Mouse (Mus musculus): ENCODE measurements around the gene Fscn2. TPM values are rescaled to one million over a fixed set of nuclear protein-coding genes. Genes with fewer than 3 reads are reported as not detected.
"Not testable (repeated sequence)": the region's sequence is repeated elsewhere in the genome, so short reads cannot be mapped to it uniquely, and the experiment has no call there.

Fscn2 gene
- total and polyA plus RNA-seq, 2 experiments from 2014 or later, result 0.29 to 2.0 TPM

DNA sequence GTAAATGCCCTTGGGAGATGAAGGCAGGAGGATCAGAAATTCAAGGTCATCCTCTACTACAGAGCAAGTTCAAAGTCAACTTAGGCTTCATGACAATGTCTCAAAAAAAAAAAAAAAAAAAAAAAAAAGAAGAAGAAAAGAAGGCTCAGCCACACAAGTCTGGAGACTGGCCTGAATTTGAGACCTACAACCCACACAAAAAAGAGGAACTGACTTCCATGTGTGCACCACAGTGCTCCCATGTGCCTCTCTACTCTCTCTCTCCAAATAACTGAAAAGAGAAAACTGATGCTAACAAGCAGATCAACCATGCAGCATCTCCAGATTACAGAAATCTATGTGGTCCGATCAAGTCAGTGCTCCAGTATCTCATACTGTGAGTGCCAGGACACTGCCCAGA lies 43.5 kb downstream of the Fscn2 start:
- Histone ChIP-seq H3K4me2 (ENCODE audit: low read depth) (no peak overlapping the region), H3K36me3 (ENCODE audit: insufficient read depth) (peaks cover 83% of the 10 kb centered on the region), H3K4me1 (ENCODE audit: insufficient read depth) (no peaks in the 10 kb centered on the region), H3K27ac (ENCODE audit: low read depth, low read length) (no peak overlapping the region), H3K27me3 (ENCODE audit: insufficient read depth, low read length) (no peaks in the 10 kb centered on the region), H3K9me3 (ENCODE audit: low read length) (no peaks in the 10 kb centered on the region), H3K9ac (no peak overlapping the region), H3K4me3 (ENCODE audit: low read depth, low read length) (no peak overlapping the region)
- TF ChIP-seq CTCF (IDR thresholded peaks at IDR 0.05; ENCODE audit: low read depth), result no peak
- ATAC-seq, result no peak
- 94% methylated on average over 1 of the region's 1 CpGs for WGBS
- DNase-seq, result no peak

DNA sequence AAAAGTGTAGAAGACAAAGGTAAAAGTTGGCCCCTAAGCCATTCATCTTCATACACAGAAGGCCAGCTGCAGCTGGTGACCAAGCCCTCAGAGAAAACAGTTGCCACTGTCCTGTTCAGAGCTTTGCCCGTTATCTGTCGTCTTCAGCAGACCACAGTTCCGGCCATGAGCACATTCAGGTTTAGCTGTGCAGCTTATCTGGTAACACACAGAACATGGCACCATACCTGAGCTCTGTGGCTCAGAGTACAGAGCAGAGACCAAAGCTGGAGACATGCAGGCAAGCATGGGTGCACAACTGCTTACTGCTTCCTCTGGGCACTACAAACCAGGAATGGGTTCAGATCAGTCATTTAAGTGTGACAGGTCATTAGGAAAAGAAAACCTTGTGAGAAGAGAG lies 44.5 kb downstream of the Fscn2 start:
- WGBS, result 97% methylated on average over 3 of the region's 3 CpGs
- Histone ChIP-seq H3K36me3 (ENCODE audit: insufficient read depth) (peaks cover 83% of the 10 kb centered on the region), H3K9ac (no peak overlapping the region), H3K27ac (ENCODE audit: low read depth, low read length) (no peak overlapping the region), H3K4me1 (ENCODE audit: insufficient read depth) (no peaks in the 10 kb centered on the region), H3K9me3 (ENCODE audit: low read length) (no peaks in the 10 kb centered on the region), H3K27me3 (ENCODE audit: insufficient read depth, low read length) (no peaks in the 10 kb centered on the region), H3K4me3 (ENCODE audit: low read depth, low read length) (no peak overlapping the region), H3K4me2 (ENCODE audit: low read depth) (no peak overlapping the region)
- TF ChIP-seq CTCF (IDR thresholded peaks at IDR 0.05; ENCODE audit: low read depth), result no peak
- no peak for DNase-seq
- ATAC-seq, result no peak

DNA sequence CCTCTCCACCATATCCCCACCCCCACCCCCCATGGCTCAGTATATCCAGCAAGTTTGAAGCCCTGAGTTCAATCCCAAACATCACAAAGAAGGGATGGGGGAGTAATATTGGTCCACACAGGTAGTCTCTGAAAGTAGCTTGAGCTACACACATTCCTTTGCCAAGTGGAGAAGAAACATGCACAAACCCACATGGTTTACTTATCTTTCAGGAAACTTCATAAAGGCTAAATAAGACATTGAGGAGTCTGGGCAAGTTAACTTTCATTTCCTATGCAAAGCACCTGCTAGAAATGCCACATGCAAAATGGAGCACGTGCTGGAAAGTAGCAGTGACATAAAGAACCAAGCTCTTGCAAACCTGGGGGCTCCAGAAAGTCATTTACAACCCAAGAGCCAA lies 45.1 kb downstream of the Fscn2 start:
- WGBS, result 82% methylated on average over 1 of the region's 1 CpGs
- Histone ChIP-seq H3K9ac (no peak overlapping the region), H3K9me3 (ENCODE audit: low read length) (no peaks in the 10 kb centered on the region), H3K4me3 (ENCODE audit: low read depth, low read length) (no peak overlapping the region), H3K4me1 (ENCODE audit: insufficient read depth) (no peaks in the 10 kb centered on the region), H3K4me2 (ENCODE audit: low read depth) (no peak overlapping the region), H3K36me3 (ENCODE audit: insufficient read depth) (peaks cover 83% of the 10 kb centered on the region), H3K27me3 (ENCODE audit: insufficient read depth, low read length) (no peaks in the 10 kb centered on the region), H3K27ac (ENCODE audit: low read depth, low read length) (no peak overlapping the region)
- ATAC-seq (no peak), DNase-seq (no peak)
- TF ChIP-seq CTCF (IDR thresholded peaks at IDR 0.05; ENCODE audit: low read depth), result no peak

DNA sequence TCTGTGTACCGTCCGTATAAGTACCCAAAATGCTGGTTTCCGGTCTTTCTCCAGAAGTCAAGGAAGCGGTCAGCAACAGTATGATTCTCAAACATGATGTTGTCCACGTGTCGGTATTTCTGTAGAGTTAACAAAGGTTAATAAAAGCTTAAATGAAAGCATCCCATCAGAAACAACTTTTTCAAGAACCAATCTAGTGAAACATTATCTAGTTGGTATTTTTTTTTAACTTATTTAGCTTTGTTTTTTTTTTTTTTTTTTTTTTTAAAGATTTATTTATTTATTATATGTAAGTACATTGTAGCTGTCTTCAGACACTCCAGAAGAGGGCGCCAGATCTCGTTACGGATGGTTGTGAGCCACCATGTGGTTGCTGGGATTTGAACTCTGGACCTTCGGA lies 52.3 kb downstream of the Fscn2 start:
- H3K9me3 ChIP-seq (ENCODE audit: low read length); H3K4me2 ChIP-seq (ENCODE audit: low read depth); H3K9ac ChIP-seq; ATAC-seq; DNase-seq; H3K27me3 ChIP-seq (ENCODE audit: insufficient read depth, low read length); H3K4me3 ChIP-seq (ENCODE audit: low read depth, low read length); H3K4me1 ChIP-seq (ENCODE audit: insufficient read depth); H3K27ac ChIP-seq (ENCODE audit: low read depth, low read length): not testable (repeated sequence)
- 95% methylated on average over 7 of the region's 10 CpGs for WGBS
- peaks cover 82% of the 10 kb centered on the region for H3K36me3 ChIP-seq (ENCODE audit: insufficient read depth)

Small RNA genes within 50 kb of the gene (microRNA-seq; reads per million reads assigned to microRNA genes)
- 0 reads per million in 2 experiments for gene Gm23419
- 3.9 to 4.3 reads per million in 2 experiments for gene Mir6935

Other genes with a start within 250 kb of the Fscn2 start
- gene Slc38a10, start 210.2 kb upstream of the Fscn2 start, total RNA-seq (2014; rRNA removed), result 114 and 147 TPM in 2 replicates
- gene Slc38a10, start 210.2 kb upstream of the Fscn2 start, polyA plus RNA-seq (2015; fragmentation: Nextera tagmentation; extraction: Ambion mirVana), result 90.4 and 97.0 TPM in 2 replicates
- gene Bahcc1, start 128.6 kb upstream of the Fscn2 start, total RNA-seq (2014; rRNA removed), result 19.3 and 26.5 TPM in 2 replicates
- 3.9 and 6.5 TPM in 2 replicates for gene Bahcc1, start 128.6 kb upstream of the Fscn2 start, polyA plus RNA-seq (2015; fragmentation: Nextera tagmentation; extraction: Ambion mirVana)
- gene Actg1, start 13.0 kb upstream of the Fscn2 start, total RNA-seq (2014; rRNA removed), result 2,455 and 2,516 TPM in 2 replicates
- gene Actg1, start 13.0 kb upstream of the Fscn2 start, polyA plus RNA-seq (2015; fragmentation: Nextera tagmentation; extraction: Ambion mirVana), result 4,096 and 4,381 TPM in 2 replicates
- gene Faap100, start 17.2 kb downstream of the Fscn2 start, total RNA-seq (2014; rRNA removed), result 107 and 132 TPM in 2 replicates
- gene Faap100, start 17.2 kb downstream of the Fscn2 start, polyA plus RNA-seq (2015; fragmentation: Nextera tagmentation; extraction: Ambion mirVana), result 73.4 and 97.8 TPM in 2 replicates
- 44.2 and 65.8 TPM in 2 replicates for gene Nploc4, start 76.2 kb downstream of the Fscn2 start, total RNA-seq (2014; rRNA removed)
- gene Nploc4, start 76.2 kb downstream of the Fscn2 start, polyA plus RNA-seq (2015; fragmentation: Nextera tagmentation; extraction: Ambion mirVana), result 23.1 and 28.6 TPM in 2 replicates
- not detected in 2 replicates for gene Tspan10, start 81.1 kb downstream of the Fscn2 start, total RNA-seq (2014; rRNA removed)
- not detected in 2 replicates for gene Tspan10, start 81.1 kb downstream of the Fscn2 start, polyA plus RNA-seq (2015; fragmentation: Nextera tagmentation; extraction: Ambion mirVana)
- 0.33 TPM in 1 of 2 replicates, not detected in the other for gene Pde6g, start 92.0 kb downstream of the Fscn2 start, total RNA-seq (2014; rRNA removed)
- 0.18 and 1.4 TPM in 2 replicates for gene Pde6g, start 92.0 kb downstream of the Fscn2 start, polyA plus RNA-seq (2015; fragmentation: Nextera tagmentation; extraction: Ambion mirVana)
- gene Oxld1, start 96.5 kb downstream of the Fscn2 start, total RNA-seq (2014; rRNA removed), result 9.9 and 15.2 TPM in 2 replicates
- 12.7 and 13.8 TPM in 2 replicates for gene Oxld1, start 96.5 kb downstream of the Fscn2 start, polyA plus RNA-seq (2015; fragmentation: Nextera tagmentation; extraction: Ambion mirVana)
- gene Ccdc137, start 96.6 kb downstream of the Fscn2 start, total RNA-seq (2014; rRNA removed), result 18.1 and 21.0 TPM in 2 replicates
- gene Ccdc137, start 96.6 kb downstream of the Fscn2 start, polyA plus RNA-seq (2015; fragmentation: Nextera tagmentation; extraction: Ambion mirVana), result 13.6 and 15.4 TPM in 2 replicates
- gene Arl16, start 106.1 kb downstream of the Fscn2 start, total RNA-seq (2014; rRNA removed), result 35.2 and 37.8 TPM in 2 replicates
- gene Arl16, start 106.1 kb downstream of the Fscn2 start, polyA plus RNA-seq (2015; fragmentation: Nextera tagmentation; extraction: Ambion mirVana), result 40.3 and 56.4 TPM in 2 replicates
- gene Mrpl12, start 123.1 kb downstream of the Fscn2 start, total RNA-seq (2014; rRNA removed), result 42.6 and 49.9 TPM in 2 replicates
- gene Mrpl12, start 123.1 kb downstream of the Fscn2 start, polyA plus RNA-seq (2015; fragmentation: Nextera tagmentation; extraction: Ambion mirVana), result 143 and 179 TPM in 2 replicates
- 20.9 and 22.8 TPM in 2 replicates for gene Slc25a10, start 130.3 kb downstream of the Fscn2 start, total RNA-seq (2014; rRNA removed)
- 20.5 and 21.1 TPM in 2 replicates for gene Slc25a10, start 130.3 kb downstream of the Fscn2 start, polyA plus RNA-seq (2015; fragmentation: Nextera tagmentation; extraction: Ambion mirVana)
- gene Gcgr, start 169.2 kb downstream of the Fscn2 start, total RNA-seq (2014; rRNA removed), result not detected in 2 replicates
- gene Gcgr, start 169.2 kb downstream of the Fscn2 start, polyA plus RNA-seq (2015; fragmentation: Nextera tagmentation; extraction: Ambion mirVana), result 0.09 and 0.22 TPM in 2 replicates
- gene Mcrip1, start 188.2 kb downstream of the Fscn2 start, total RNA-seq (2014; rRNA removed), result 103 and 105 TPM in 2 replicates
- gene Mcrip1, start 188.2 kb downstream of the Fscn2 start, polyA plus RNA-seq (2015; fragmentation: Nextera tagmentation; extraction: Ambion mirVana), result 261 and 275 TPM in 2 replicates
- gene Ppp1r27, start 189.6 kb downstream of the Fscn2 start, total RNA-seq (2014; rRNA removed), result not detected in 2 replicates
- gene Ppp1r27, start 189.6 kb downstream of the Fscn2 start, polyA plus RNA-seq (2015; fragmentation: Nextera tagmentation; extraction: Ambion mirVana), result not detected in 2 replicates
- 162 and 174 TPM in 2 replicates for gene P4hb, start 211.7 kb downstream of the Fscn2 start, total RNA-seq (2014; rRNA removed)
- gene P4hb, start 211.7 kb downstream of the Fscn2 start, polyA plus RNA-seq (2015; fragmentation: Nextera tagmentation; extraction: Ambion mirVana), result 208 and 218 TPM in 2 replicates
- 214 and 237 TPM in 2 replicates for gene Arhgdia, start 220.1 kb downstream of the Fscn2 start, total RNA-seq (2014; rRNA removed)
- gene Arhgdia, start 220.1 kb downstream of the Fscn2 start, polyA plus RNA-seq (2015; fragmentation: Nextera tagmentation; extraction: Ambion mirVana), result 416 and 435 TPM in 2 replicates
- gene Alyref, start 236.8 kb downstream of the Fscn2 start, total RNA-seq (2014; rRNA removed), result 99.8 and 111 TPM in 2 replicates
- 207 and 238 TPM in 2 replicates for gene Alyref, start 236.8 kb downstream of the Fscn2 start, polyA plus RNA-seq (2015; fragmentation: Nextera tagmentation; extraction: Ambion mirVana)
- 54.2 and 64.2 TPM in 2 replicates for gene Anapc11, start 236.9 kb downstream of the Fscn2 start, total RNA-seq (2014; rRNA removed)
- 207 and 226 TPM in 2 replicates for gene Anapc11, start 236.9 kb downstream of the Fscn2 start, polyA plus RNA-seq (2015; fragmentation: Nextera tagmentation; extraction: Ambion mirVana)
- gene Npb, start 246.9 kb downstream of the Fscn2 start, total RNA-seq (2014; rRNA removed), result not detected in 2 replicates
- 0.42 and 0.80 TPM in 2 replicates for gene Npb, start 246.9 kb downstream of the Fscn2 start, polyA plus RNA-seq (2015; fragmentation: Nextera tagmentation; extraction: Ambion mirVana)